Mouse (Mus musculus) MEL (cell line): ENCODE data around the gene Iba57. TPM values are rescaled to one million over a fixed set of nuclear protein-coding genes. Genes with fewer than 3 reads are reported as not detected.

Experiments
- DNase-seq: peaks from one replicate; pipeline ENCODE4 v3.0.0; 2011; ENCODE audit warnings: low read depth, low spot score
- H3K27ac ChIP-seq: 2 replicates; pipeline ENCODE4 v1.5.1; 2012; ENCODE audit warnings: low read depth, mild to moderate bottlenecking, control low read depth, low read length, moderate library complexity; ENCODE audit not compliant: control insufficient read depth
- H3K27me3 ChIP-seq, 2 experiments: fragments of 150-350 bp in 1 of 2; sonication (generic) in 1 of 2; 2 replicates each; pipeline ENCODE4 v1.6.1; 2012; ENCODE audit warnings: low read length in 2 of 2, mild to moderate bottlenecking in 2 of 2, improper control_type of control experiment in 1 of 2, moderate library complexity in 1 of 2; ENCODE audit not compliant: insufficient read depth in 2 of 2, control insufficient read depth in 1 of 2
- H3K36me3 ChIP-seq, 2 experiments: 2 replicates each; pipeline ENCODE4 v1.6.1; 2012 to 2014; ENCODE audit warnings: low read length in 2 of 2, improper control_type of control experiment in 1 of 2, inconsistent platforms in 1 of 2, mild to moderate bottlenecking in 1 of 2; ENCODE audit not compliant: insufficient read depth in 2 of 2, control insufficient read depth in 1 of 2
- H3K4me1 ChIP-seq, 2 experiments: fragments of 150-350 bp in 1 of 2; sonication (generic) in 1 of 2; 2 replicates each; pipeline ENCODE4 v1.6.1; 2012; ENCODE audit warnings: low read length in 2 of 2, improper control_type of control experiment in 1 of 2, mild to moderate bottlenecking in 1 of 2; ENCODE audit not compliant: insufficient read depth in 2 of 2, control insufficient read depth in 1 of 2
- H3K4me3 ChIP-seq, 2 experiments: fragments of 150-350 bp in 1 of 2; sonication (generic) in 1 of 2; 2 replicates each; pipeline ENCODE4 v1.5.1; 2012; ENCODE audit warnings: low read depth in 2 of 2, low read length in 2 of 2, mild to moderate bottlenecking in 2 of 2, moderate library complexity in 2 of 2, control low read depth in 1 of 2, improper control_type of control experiment in 1 of 2; ENCODE audit not compliant: control insufficient read depth in 1 of 2, insufficient read depth in 1 of 2
- H3K79me2 ChIP-seq: 2 replicates; pipeline ENCODE4 v1.6.1; 2012; ENCODE audit warnings: mild to moderate bottlenecking, low read length, moderate library complexity; ENCODE audit not compliant: control insufficient read depth, poor library complexity, insufficient read depth
- H3K9ac ChIP-seq: 2 replicates; pipeline ENCODE4 v1.6.1; 2012; ENCODE audit warnings: low read depth, mild to moderate bottlenecking, control low read depth, low read length, moderate library complexity; ENCODE audit not compliant: control insufficient read depth, poor library complexity, severe bottlenecking
- H3K9me3 ChIP-seq: fragments of 150-350 bp; sonication (generic); replicated peaks from 2 replicates; pipeline ENCODE4 v1.6.1; 2012; ENCODE audit warnings: mild to moderate bottlenecking, low read length, improper control_type of control experiment, moderate library complexity; ENCODE audit not compliant: insufficient read depth
- BHLHE40 ChIP-seq: IDR thresholded peaks from 2 replicates; pipeline ENCODE4 v1.6.1; 2012; ENCODE audit warnings: low read depth, mild to moderate bottlenecking, inconsistent platforms, low read length, improper control_type of control experiment, borderline replicate concordance
- CHD1 ChIP-seq: IDR thresholded peaks from 2 replicates; pipeline ENCODE4 v1.6.1; 2012; ENCODE audit warnings: low read depth, mild to moderate bottlenecking, inconsistent platforms, low read length, improper control_type of control experiment
- CHD2 ChIP-seq: IDR thresholded peaks from 2 replicates; pipeline ENCODE4 v1.6.1; 2011; ENCODE audit warnings: low read length, improper control_type of control experiment
- CTCF ChIP-seq, 3 experiments: IDR thresholded peaks in 2 of 3; conservative IDR thresholded peaks in 1 of 3; 2 replicates each; pipeline ENCODE4 v1.5.1; 2011 to 2012; ENCODE audit warnings: low read length in 3 of 3, low read depth in 2 of 3, mild to moderate bottlenecking in 2 of 3, improper control_type of control experiment in 1 of 3, inconsistent platforms in 1 of 3, mixed read lengths in 1 of 3, moderate library complexity in 1 of 3; ENCODE audit not compliant: control insufficient read depth in 1 of 3, insufficient read depth in 1 of 3, poor library complexity in 1 of 3, severe bottlenecking in 1 of 3
- E2F4 ChIP-seq: IDR thresholded peaks from 2 replicates; pipeline ENCODE4 v1.6.1; 2011; ENCODE audit warnings: low read depth, low read length, improper control_type of control experiment, borderline replicate concordance
- ELF1 ChIP-seq: IDR thresholded peaks from 2 replicates; pipeline ENCODE4 v1.6.1; 2014; ENCODE audit warnings: low read depth, mild to moderate bottlenecking, inconsistent platforms, low read length, improper control_type of control experiment, moderate library complexity
- EP300 ChIP-seq, 2 experiments: IDR thresholded peaks; 2 replicates each; pipeline ENCODE4 v1.6.1; 2011; ENCODE audit warnings: improper control_type of control experiment in 2 of 2, low read length in 2 of 2, low read depth in 1 of 2, mild to moderate bottlenecking in 1 of 2
- ETS1 ChIP-seq: IDR thresholded peaks from 2 replicates; pipeline ENCODE4 v1.6.1; 2012; ENCODE audit warnings: low read depth, mild to moderate bottlenecking, inconsistent platforms, low read length, improper control_type of control experiment, moderate library complexity
- GABPA ChIP-seq: IDR thresholded peaks from 2 replicates; pipeline ENCODE4 v1.6.1; 2012; ENCODE audit warnings: low read depth, mild to moderate bottlenecking, inconsistent platforms, low read length, improper control_type of control experiment, moderate library complexity
- HCFC1 ChIP-seq: IDR thresholded peaks from 2 replicates; pipeline ENCODE4 v1.6.1; 2012; ENCODE audit warnings: low read depth, mild to moderate bottlenecking, inconsistent platforms, low read length, improper control_type of control experiment, moderate library complexity
- KAT2A ChIP-seq: conservative IDR thresholded peaks from 2 replicates; pipeline ENCODE4 v1.6.1; 2012; ENCODE audit warnings: low read depth, low read length, improper control_type of control experiment, inconsistent platforms
- MAFK ChIP-seq: IDR thresholded peaks from 2 replicates; pipeline ENCODE4 v1.6.1; 2011; ENCODE audit warnings: low read depth, mild to moderate bottlenecking, low read length, improper control_type of control experiment, borderline replicate concordance
- MAX ChIP-seq: IDR thresholded peaks from 2 replicates; pipeline ENCODE4 v1.6.1; 2011; ENCODE audit warnings: low read length, improper control_type of control experiment
- MAZ ChIP-seq: IDR thresholded peaks from 2 replicates; pipeline ENCODE4 v1.6.1; 2012; ENCODE audit warnings: low read depth, mild to moderate bottlenecking, inconsistent platforms, low read length, improper control_type of control experiment
- MEF2A ChIP-seq: IDR thresholded peaks from 2 replicates; pipeline ENCODE4 v1.6.1; 2014; ENCODE audit warnings: low read depth, mild to moderate bottlenecking, inconsistent platforms, low read length, improper control_type of control experiment; ENCODE audit not compliant: poor library complexity, insufficient replicate concordance, severe bottlenecking; ENCODE audit errors: extremely low read depth
- MXI1 ChIP-seq: IDR thresholded peaks from 2 replicates; pipeline ENCODE4 v1.6.1; 2011; ENCODE audit warnings: mild to moderate bottlenecking, low read depth, low read length, improper control_type of control experiment
- MYB ChIP-seq: IDR thresholded peaks from 2 replicates; pipeline ENCODE4 v1.6.1; 2011; ENCODE audit warnings: mild to moderate bottlenecking, low read depth, low read length, improper control_type of control experiment
- MYC ChIP-seq: IDR thresholded peaks from 2 replicates; pipeline ENCODE4 v1.6.1; 2011; ENCODE audit warnings: low read depth, mild to moderate bottlenecking, low read length, improper control_type of control experiment, moderate library complexity
- NELFE ChIP-seq: IDR thresholded peaks from 2 replicates; pipeline ENCODE4 v1.6.1; 2011; ENCODE audit warnings: low read depth, low read length, improper control_type of control experiment
- NRF1 ChIP-seq: IDR thresholded peaks from 2 replicates; pipeline ENCODE4 v1.6.1; 2014; ENCODE audit warnings: low read depth, mild to moderate bottlenecking, inconsistent platforms, low read length, improper control_type of control experiment, moderate library complexity; ENCODE audit not compliant: poor library complexity, insufficient read depth, severe bottlenecking
- POLR2A ChIP-seq, 2 experiments: IDR thresholded peaks; 2 replicates each; pipeline ENCODE4 v1.6.1; 2011 to 2012; ENCODE audit warnings: low read length in 2 of 2, mild to moderate bottlenecking in 2 of 2, control low read depth in 1 of 2, improper control_type of control experiment in 1 of 2, low read depth in 1 of 2, moderate library complexity in 1 of 2; ENCODE audit not compliant: control insufficient read depth in 1 of 2, insufficient read depth in 1 of 2, poor library complexity in 1 of 2
- POLR2AphosphoS2 ChIP-seq: IDR thresholded peaks from 2 replicates; pipeline ENCODE4 v1.6.1; 2011; ENCODE audit warnings: low read length, improper control_type of control experiment
- RAD21 ChIP-seq: IDR thresholded peaks from 2 replicates; pipeline ENCODE4 v1.6.1; 2011; ENCODE audit warnings: mild to moderate bottlenecking, low read depth, low read length, improper control_type of control experiment
- RCOR1 ChIP-seq: IDR thresholded peaks from 2 replicates; pipeline ENCODE4 v1.6.1; 2012; ENCODE audit warnings: low read depth, mild to moderate bottlenecking, inconsistent platforms, low read length, improper control_type of control experiment
- SMC3 ChIP-seq: IDR thresholded peaks from 2 replicates; pipeline ENCODE4 v1.6.1; 2011; ENCODE audit warnings: low read depth, low read length, improper control_type of control experiment
- TBP ChIP-seq: IDR thresholded peaks from 2 replicates; pipeline ENCODE4 v1.8.0; 2011; ENCODE audit warnings: low read depth, low read length, improper control_type of control experiment
- TCF12 ChIP-seq: IDR thresholded peaks from 2 replicates; pipeline ENCODE4 v1.6.1; 2014; ENCODE audit warnings: low read depth, mild to moderate bottlenecking, inconsistent platforms, low read length, improper control_type of control experiment, moderate library complexity
- USF1 ChIP-seq: IDR thresholded peaks from 2 replicates; pipeline ENCODE4 v1.6.1; 2014; ENCODE audit warnings: low read depth, mild to moderate bottlenecking, inconsistent platforms, low read length, improper control_type of control experiment, moderate library complexity
- USF2 ChIP-seq, 2 experiments: IDR thresholded peaks; 2 replicates each; pipeline ENCODE4 v1.6.1; 2011 to 2012; ENCODE audit warnings: improper control_type of control experiment in 2 of 2, low read length in 2 of 2, borderline replicate concordance in 1 of 2, inconsistent platforms in 1 of 2, low read depth in 1 of 2, mild to moderate bottlenecking in 1 of 2; ENCODE audit not compliant: insufficient read depth in 1 of 2
- ZC3H11A ChIP-seq: IDR thresholded peaks from 2 replicates; pipeline ENCODE4 v1.6.1; 2012; ENCODE audit warnings: low read depth, mild to moderate bottlenecking, inconsistent platforms, low read length, improper control_type of control experiment
- ZKSCAN1 ChIP-seq: IDR thresholded peaks from 2 replicates; pipeline ENCODE4 v1.6.1; 2012; ENCODE audit warnings: low read depth, mild to moderate bottlenecking, inconsistent platforms, low read length, improper control_type of control experiment, moderate library complexity
- ZMIZ1 ChIP-seq: IDR thresholded peaks from 2 replicates; pipeline ENCODE4 v1.6.1; 2012; ENCODE audit warnings: low read depth, mild to moderate bottlenecking, inconsistent platforms, low read length, improper control_type of control experiment, moderate library complexity
- ZNF384 ChIP-seq: IDR thresholded peaks from 2 replicates; pipeline ENCODE4 v1.6.1; 2012; ENCODE audit warnings: low read depth, mild to moderate bottlenecking, inconsistent platforms, low read length, improper control_type of control experiment
- polyA plus RNA-seq, 2 experiments: library from polyadenylated mRNA; stranded (reverse) in 1 of 2; unstranded in 1 of 2; fragments of >175 nt in 1 of 2; fragments of >200 nt in 1 of 2; gene quantifications; 2 replicates each; pipeline versions ENCODE4 v1.2.1 to v1.2.4; 2012; ENCODE audit warnings: low replicate concordance in 2 of 2, low read depth in 1 of 2; ENCODE audit not compliant: insufficient read length in 2 of 2, insufficient read depth in 1 of 2, missing spikeins in 1 of 2
- total RNA-seq: library from RNA; depleted of rRNA; stranded (reverse); fragments of 300-350 nt; gene quantifications from 2 replicates; pipeline ENCODE4 v1.2.3, GENCODE M21; 2012; rRNA removed

The Iba57 gene
- total RNA-seq: 14.9 and 18.8 TPM in 2 replicates
- 10 to 100 TPM in 1 of 2 experiments, not detected in 1; 14.7 TPM for polyA plus RNA-seq

DNA sequence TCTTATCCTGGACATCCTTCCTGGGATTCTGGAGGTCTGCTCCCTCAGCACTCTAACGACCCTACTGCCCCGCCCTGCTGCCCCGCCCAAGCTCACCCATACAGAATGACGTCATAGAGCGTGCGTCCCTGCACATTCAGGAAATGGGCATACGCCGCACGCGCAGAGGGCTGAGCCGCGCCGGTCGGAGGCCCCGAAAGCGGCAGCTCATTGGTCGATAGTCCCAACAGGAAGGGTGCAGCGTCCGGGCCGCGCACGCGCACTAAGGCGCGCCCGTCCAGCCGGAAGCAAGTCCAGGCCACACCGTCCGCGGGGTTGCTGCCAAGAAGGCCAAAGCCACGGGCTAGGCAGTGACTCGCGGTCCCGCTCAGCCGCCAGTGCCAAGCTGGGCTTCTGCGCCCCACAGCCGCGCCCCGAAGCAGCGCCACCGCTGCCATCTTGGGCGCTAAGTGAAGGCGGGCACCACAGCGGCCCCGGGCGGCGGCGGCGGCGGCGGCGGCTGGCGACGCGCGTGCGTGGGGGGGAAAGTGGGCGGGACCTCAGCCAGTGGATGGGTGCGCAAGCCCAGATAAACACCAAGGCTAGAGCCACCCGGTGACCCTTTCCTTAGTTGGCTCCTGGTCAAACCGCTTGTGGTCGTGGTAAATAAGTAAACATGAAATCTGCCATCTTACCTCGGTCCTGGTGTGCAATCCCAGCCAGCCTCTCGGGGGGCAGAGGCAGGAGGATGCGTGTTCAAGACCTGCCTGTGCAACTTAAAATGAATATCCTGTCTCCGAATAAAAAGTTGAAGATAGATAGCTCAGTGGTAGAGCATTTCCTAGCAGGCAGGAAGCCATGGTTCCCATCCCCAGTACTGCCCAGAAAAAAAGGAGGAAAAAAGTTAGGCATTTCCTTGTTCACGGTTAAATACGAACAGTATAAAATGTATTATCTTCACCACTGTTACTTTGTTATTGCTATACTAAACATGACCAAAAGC lies at the start of gene Iba57:
Gene Iba57 (minus strand): TSS at position 485 of the 982 bp plus-strand sequence.
- peak within 1 kb of the TSS; percentile 93 for H3K9ac ChIP-seq
- peak within 1 kb of the TSS; percentile 75 to 81 for H3K4me3 ChIP-seq
- peaks cover 10% of the 10 kb centered on the region for H3K79me2 ChIP-seq
- peak; percentile 100 for DNase-seq
- H3K27ac ChIP-seq: peak within 1 kb of the TSS; percentile 97
- H3K4me1 ChIP-seq: peaks cover 22 to 37% of the 10 kb centered on the region in 2 experiments
- H3K9me3 ChIP-seq: no peaks in the 10 kb centered on the region
- peaks cover 0 to 31% of the 10 kb centered on the region in 2 experiments; a peak in 2 of 4 replicates for H3K36me3 ChIP-seq
- H3K27me3 ChIP-seq: no peaks in the 10 kb centered on the region
- TF ChIP-seq GABPA (no peak), MAX (peak; percentile 89), BHLHE40 (peak; percentile 93), ELF1 (peak; percentile 100), POLR2A (IDR thresholded peaks at IDR 0.05; ENCODE audit: control insufficient read depth in 1 of 2, insufficient read depth in 1 of 2, low read depth in 1 of 2, low read length in 2 of 2, poor library complexity in 1 of 2) (peak; percentile 92 to 93), KAT2A (peak; percentile 88), MYB (0 out of 2 replicates have a peak, but pooled peaks have one; percentile 17), MAFK (0 out of 2 replicates have a peak, but pooled peaks have one; percentile 45), USF2 (IDR thresholded peaks at IDR 0.05; ENCODE audit: borderline replicate concordance in 1 of 2, insufficient read depth in 1 of 2, low read depth in 1 of 2, low read length in 2 of 2) (no peak), RAD21 (no peak), EP300 (IDR thresholded peaks at IDR 0.05; ENCODE audit: low read depth in 1 of 2, low read length in 2 of 2) (peak; percentile 26 to 75), ETS1 (peak; percentile 88), CTCF (IDR thresholded peaks at IDR 0.05 in 2 of 3, conservative IDR thresholded peaks at IDR 0.05 in 1 of 3; ENCODE audit: control insufficient read depth in 1 of 3, insufficient read depth in 1 of 3, low read depth in 2 of 3, low read length in 3 of 3, poor library complexity in 1 of 3, severe bottlenecking in 1 of 3) (peak in 2 of 3 experiments; percentile 19 to 41; a peak in 2 of 6 replicates), CHD2 (no peak), NELFE (peak; percentile 94), MYC (peak; percentile 91), MXI1 (peak; percentile 85), NRF1 (peak; percentile 79), USF1 (peak; percentile 17; the same call in 1 of the 2 replicates), ZMIZ1 (peak; percentile 73), TCF12 (peak; percentile 74), POLR2AphosphoS2 (peak; percentile 88), HCFC1 (peak; percentile 92), ZC3H11A (no peak), ZNF384 (no peak), SMC3 (peak; percentile 18; the same call in 1 of the 2 replicates), MEF2A (peak; percentile 56; the same call in 1 of the 2 replicates), E2F4 (peak; percentile 46; the same call in 1 of the 2 replicates), CHD1 (peak; percentile 68; the same call in 1 of the 2 replicates), ZKSCAN1 (no peak), MAZ (peak; percentile 98), TBP (no peak; the same call in none of the 2 replicates), RCOR1 (peak; percentile 95)
